Mouse (Mus musculus): Measurements from ENCODE around the gene Smim13. TPM values are rescaled to one million over a fixed set of nuclear protein-coding genes. Genes with fewer than 3 reads are reported as not detected.
"Not testable (repeated sequence)": the region's sequence is repeated elsewhere in the genome, so short reads cannot be mapped to it uniquely, and the experiment has no call there.

Smim13 gene
- 3.6 and 7.0 TPM in 2 replicates for polyA plus RNA-seq (2011; ENCODE audit: insufficient read depth, insufficient read length, low replicate concordance, missing spikeins)

DNA sequence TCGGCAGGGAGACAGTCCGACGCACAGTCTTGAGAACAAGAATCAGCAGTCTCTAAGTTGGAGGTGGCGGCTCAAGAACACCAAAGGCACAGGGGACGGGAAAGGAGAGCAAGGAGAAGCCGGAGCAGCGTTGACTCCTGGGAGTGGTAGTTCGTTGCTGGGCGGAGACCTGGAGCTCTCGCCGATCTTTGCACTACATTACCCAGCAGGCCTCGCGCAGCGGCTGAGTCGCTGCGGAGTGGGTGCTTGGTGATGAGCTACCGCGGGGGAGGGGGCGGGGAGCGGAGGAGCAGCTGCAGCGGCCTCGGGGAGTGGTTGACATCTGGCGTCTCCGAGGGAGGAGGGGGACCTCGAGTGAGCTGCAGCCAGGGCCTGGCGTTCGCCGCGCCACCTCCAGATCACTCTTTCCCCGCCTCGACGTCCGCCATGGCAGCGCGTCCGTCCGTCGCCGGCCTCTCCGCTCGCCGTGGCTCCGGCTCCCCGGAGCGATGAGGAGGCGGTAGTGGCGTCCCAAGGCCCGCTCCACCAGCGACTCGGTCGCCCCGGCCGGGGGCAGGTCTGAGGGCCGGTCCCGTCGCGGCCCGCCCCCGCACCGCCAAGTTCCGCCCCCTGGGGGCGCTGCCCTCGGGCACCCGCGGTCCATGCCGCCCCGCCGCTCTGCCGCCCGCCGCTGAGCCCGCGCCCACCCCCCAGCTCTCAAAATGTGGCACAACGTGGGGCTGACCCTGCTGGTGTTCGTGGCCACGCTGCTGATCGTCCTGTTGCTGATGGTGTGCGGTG, at the start of gene Smim13:
TSS of gene Smim13 (plus strand) at position 307 of the 780 bp plus-strand sequence.
- Histone ChIP-seq H3K27ac (ENCODE audit: control insufficient read depth, insufficient read depth, low read depth, low read length, poor library complexity) (peak within 1 kb of the TSS; percentile 87), H3K4me3 (replicated peaks; ENCODE audit: control insufficient read depth, low read depth, low read length) (peak within 1 kb of the TSS; percentile 89), H3K4me1 (ENCODE audit: control insufficient read depth, insufficient read depth, low read length) (peaks cover 1% of the 10 kb centered on the region; the same call in 1 of the 2 replicates)
- TF ChIP-seq CTCF (IDR thresholded peaks at IDR 0.05; ENCODE audit: control insufficient read depth, insufficient read depth, low read length) (peak; percentile 38; the same call in 1 of the 2 replicates), POLR2A (IDR thresholded peaks at IDR 0.05; ENCODE audit: borderline replicate concordance, control insufficient read depth, low read depth, low read length) (peak; percentile 57; the same call in 1 of the 2 replicates)
- under 1% methylated on average over 78 of the region's 78 CpGs for WGBS

DNA sequence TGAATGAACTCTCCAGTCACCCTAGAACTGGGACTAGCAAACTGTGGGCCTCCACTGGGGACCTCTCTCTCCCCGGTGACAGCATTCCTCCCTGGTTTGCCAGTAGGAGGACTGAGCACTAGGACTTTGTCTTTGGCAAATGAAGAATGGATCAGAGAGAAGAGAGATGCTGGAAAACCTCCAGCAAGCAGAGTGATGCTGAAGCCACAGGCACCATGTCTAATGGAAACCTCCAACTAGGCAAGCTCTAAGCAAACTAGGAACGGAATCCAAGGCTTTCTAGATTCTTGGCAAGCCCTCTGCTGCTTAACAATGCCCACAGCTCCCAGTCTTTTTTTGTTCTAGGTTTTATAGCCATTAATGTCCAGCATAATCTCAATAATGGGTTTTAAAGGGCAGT, 48.8 kb upstream of the Smim13 start:
- 81% methylated on average over 2 of the region's 2 CpGs for WGBS
- Histone ChIP-seq H3K4me3 (replicated peaks; ENCODE audit: control insufficient read depth, low read depth, low read length) (no peak overlapping the region), H3K27ac (ENCODE audit: control insufficient read depth, insufficient read depth, low read depth, low read length, poor library complexity) (no peak overlapping the region), H3K4me1 (ENCODE audit: control insufficient read depth, insufficient read depth, low read length) (no peaks in the 10 kb centered on the region)
- TF ChIP-seq CTCF (IDR thresholded peaks at IDR 0.05; ENCODE audit: control insufficient read depth, insufficient read depth, low read length) = no peak

DNA sequence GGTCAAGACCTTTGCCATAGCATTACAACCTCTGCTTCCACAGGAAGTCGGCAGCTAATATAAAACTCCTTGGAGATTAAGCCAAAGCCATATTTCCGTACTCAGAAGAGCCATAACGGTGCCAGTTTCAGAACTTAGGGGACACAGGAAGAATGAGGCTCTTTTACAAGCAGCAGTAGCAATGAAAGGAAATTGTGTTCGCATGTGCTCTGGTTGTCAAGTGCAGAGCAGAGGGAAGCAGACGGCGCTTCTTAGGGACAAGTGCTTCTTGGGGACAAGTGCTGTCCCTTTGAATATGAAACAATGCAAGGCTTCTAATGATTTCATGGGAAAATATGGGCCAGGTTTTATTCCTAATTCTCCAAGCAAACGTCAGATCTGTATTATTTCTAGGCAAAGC, 46.4 kb upstream of the Smim13 start:
- TF ChIP-seq POLR2A (IDR thresholded peaks at IDR 0.05; ENCODE audit: borderline replicate concordance, control insufficient read depth, low read depth, low read length) = no peak
- TF ChIP-seq CTCF (IDR thresholded peaks at IDR 0.05; ENCODE audit: control insufficient read depth, insufficient read depth, low read length) = no peak
- Histone ChIP-seq H3K4me3 (replicated peaks; ENCODE audit: control insufficient read depth, low read depth, low read length) (no peak overlapping the region), H3K4me1 (ENCODE audit: control insufficient read depth, insufficient read depth, low read length) (no peaks in the 10 kb centered on the region), H3K27ac (ENCODE audit: control insufficient read depth, insufficient read depth, low read depth, low read length, poor library complexity) (no peak overlapping the region)
- 54% methylated on average over 7 of the region's 7 CpGs for WGBS

GRCm38 (mm10) chr13:41203691-41204090, 46.0 kb upstream of the Smim13 start:
- TF ChIP-seq POLR2A (IDR thresholded peaks at IDR 0.05; ENCODE audit: borderline replicate concordance, control insufficient read depth, low read depth, low read length) (no peak), CTCF (IDR thresholded peaks at IDR 0.05; ENCODE audit: control insufficient read depth, insufficient read depth, low read length) (no peak)
- no peaks in the 10 kb centered on the region for H3K4me1 ChIP-seq (ENCODE audit: control insufficient read depth, insufficient read depth, low read length)
- H3K27ac ChIP-seq (ENCODE audit: control insufficient read depth, insufficient read depth, low read depth, low read length, poor library complexity) = no peak overlapping the region
- H3K4me3 ChIP-seq (replicated peaks; ENCODE audit: control insufficient read depth, low read depth, low read length) = no peak overlapping the region
- WGBS = 82% methylated on average over 9 of the region's 9 CpGs

DNA sequence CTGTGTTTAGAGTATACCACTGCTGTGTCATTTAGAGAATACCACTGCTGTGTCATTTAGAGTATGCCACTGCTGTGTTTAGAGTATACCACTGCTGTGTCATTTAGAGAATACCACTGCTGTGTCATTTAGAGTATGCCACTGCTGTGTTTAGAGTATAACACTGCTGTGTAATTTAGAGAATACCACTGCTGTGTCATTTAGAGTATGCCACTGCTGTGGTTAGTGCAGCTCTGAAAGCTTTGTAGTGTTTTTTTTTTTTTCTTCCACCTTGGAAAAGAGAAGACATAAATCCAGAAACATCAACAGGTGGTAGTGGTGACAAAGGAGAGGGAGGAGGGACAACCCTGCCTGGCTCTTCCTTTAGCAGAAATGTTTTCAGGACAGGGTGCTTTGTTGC, 44.1 kb upstream of the Smim13 start:
- not testable (repeated sequence) for H3K4me1 ChIP-seq (ENCODE audit: control insufficient read depth, insufficient read depth, low read length); H3K4me3 ChIP-seq (replicated peaks; ENCODE audit: control insufficient read depth, low read depth, low read length); H3K27ac ChIP-seq (ENCODE audit: control insufficient read depth, insufficient read depth, low read depth, low read length, poor library complexity)

- 81% methylated on average over 5 of the region's 5 CpGs for WGBS
- no peak overlapping the region for H3K4me3 ChIP-seq (replicated peaks; ENCODE audit: control insufficient read depth, low read depth, low read length)
- TF ChIP-seq POLR2A (IDR thresholded peaks at IDR 0.05; ENCODE audit: borderline replicate concordance, control insufficient read depth, low read depth, low read length) (no peak), CTCF (IDR thresholded peaks at IDR 0.05; ENCODE audit: control insufficient read depth, insufficient read depth, low read length) (no peak)
- no peak overlapping the region for H3K27ac ChIP-seq (ENCODE audit: control insufficient read depth, insufficient read depth, low read depth, low read length, poor library complexity)
- no peaks in the 10 kb centered on the region for H3K4me1 ChIP-seq (ENCODE audit: control insufficient read depth, insufficient read depth, low read length)
Observed at GRCm38 (mm10) chr13:41206241-41206640, 43.4 kb upstream of the Smim13 start.

GRCm38 (mm10) chr13:41211276-41211675, 38.4 kb upstream of the Smim13 start:
- H3K27ac ChIP-seq (ENCODE audit: control insufficient read depth, insufficient read depth, low read depth, low read length, poor library complexity) = no peak overlapping the region
- H3K4me3 ChIP-seq (replicated peaks; ENCODE audit: control insufficient read depth, low read depth, low read length) = no peak overlapping the region
- TF ChIP-seq POLR2A (IDR thresholded peaks at IDR 0.05; ENCODE audit: borderline replicate concordance, control insufficient read depth, low read depth, low read length) (no peak), CTCF (IDR thresholded peaks at IDR 0.05; ENCODE audit: control insufficient read depth, insufficient read depth, low read length) (no peak)
- WGBS = 76% methylated on average over 4 of the region's 4 CpGs
- H3K4me1 ChIP-seq (ENCODE audit: control insufficient read depth, insufficient read depth, low read length) = no peaks in the 10 kb centered on the region

- 72% methylated on average over 6 of the region's 6 CpGs for WGBS
- Histone ChIP-seq H3K4me3 (replicated peaks; ENCODE audit: control insufficient read depth, low read depth, low read length) (no peak overlapping the region), H3K27ac (ENCODE audit: control insufficient read depth, insufficient read depth, low read depth, low read length, poor library complexity) (no peak overlapping the region), H3K4me1 (ENCODE audit: control insufficient read depth, insufficient read depth, low read length) (no peaks in the 10 kb centered on the region)
- no peak for TF ChIP-seq POLR2A (IDR thresholded peaks at IDR 0.05; ENCODE audit: borderline replicate concordance, control insufficient read depth, low read depth, low read length)
- no peak for TF ChIP-seq CTCF (IDR thresholded peaks at IDR 0.05; ENCODE audit: control insufficient read depth, insufficient read depth, low read length)
Observed at GRCm38 (mm10) chr13:41212558-41213322, 36.9 kb upstream of the Smim13 start.

Data from bone marrow, adult 2 months (tissue).